8 mouse cellular contexts compared by ENCODE assay signal in genomic region chr4:57299701-57300468, GRCm38 (mm10). TPM values are rescaled to one million over a fixed set of nuclear protein-coding genes. Genes with fewer than 3 reads are reported as not detected.
DNase-seq lines count a peak whose midpoint lies in the region; ATAC-seq lines count a peak whose summit lies in the region.

No protein-coding gene starts in this region.

- no peaks in the 10 kb centered on the region for H3K36me3 ChIP-seq in hindbrain, embryonic 12.5 days

- whole genome bisulfite sequencing in hindbrain, embryonic 12.5 days: under 1% methylated on average over 84 of the region's 97 CpGs

- peaks cover 62% of the 10 kb centered on the region for H3K27me3 ChIP-seq in hindbrain, embryonic 12.5 days

- H3K4me1 ChIP-seq in hindbrain, embryonic 12.5 days: peaks cover 21% of the 10 kb centered on the region

- DNase-seq in Muller cell, postnatal 12 days (ENCODE audit: inconsistent ontology term): peak; percentile 75
- DNase-seq in cerebellum, adult 9-11 months: peak; percentile 83
- DNase-seq in frontal cortex, postnatal 25 days (ENCODE audit: low spot score in 2 of 2): peak; percentile 22 to 44
- DNase-seq in layer of hippocampus, postnatal 25 days (ENCODE audit: extremely low spot score in 1 of 2, low spot score in 1 of 2): peak; percentile 43 to 55
- peak; percentile 57 for DNase-seq in lung, postnatal 25 days (ENCODE audit: low spot score)
- peak; percentile 62 for DNase-seq in retina, postnatal 1 day
- peak; percentile 73 for DNase-seq in urinary bladder, postnatal 14 days (ENCODE audit: low spot score)

- H3K9ac ChIP-seq in hindbrain, embryonic 12.5 days: peak overlapping the region; percentile 77

- no peaks in the 10 kb centered on the region for H3K9me3 ChIP-seq in hindbrain, embryonic 12.5 days (replicated peaks)

- no peak overlapping the region for H3K27ac ChIP-seq in hindbrain, embryonic 12.5 days

- ATAC-seq in hindbrain, embryonic 12.5 days (ENCODE audit: low FRiP score): peak; percentile 42

- H3K4me2 ChIP-seq in hindbrain, embryonic 12.5 days (replicated peaks): peak overlapping the region; percentile 99

- H3K4me3 ChIP-seq in hindbrain, embryonic 12.5 days: peak overlapping the region; percentile 80

RNA-seq across cellular contexts. Expression of gene Ptpn3, which starts 1.8 kb away (rescaled TPM):
- polyA plus RNA-seq in hindbrain, embryonic 12.5 days (2016; fragmentation: Nextera tagmentation; extraction: Ambion mirVana): 2.2 and 4.3 TPM in 2 replicates
- total RNA-seq in layer of hippocampus, postnatal 25 days (2021): 10 to 100 TPM; 73.1 to 84.5 TPM

Comparison
In these comparisons a context has a peak if more than half of its experiments do, and no peak if none do; other contexts are left out.
1. DNase-seq: peak in every context shown above with its lines; median percentile 83 in cerebellum, adult 9-11 months; 75 in Muller cell, postnatal 12 days; 73 in urinary bladder, postnatal 14 days; 62 in retina, postnatal 1 day; 57 in lung, postnatal 25 days; 49 in layer of hippocampus, postnatal 25 days; 33 in frontal cortex, postnatal 25 days.